Mouse (Mus musculus) brain, embryonic 18.5 days (tissue): ENCODE data around the gene Ggct.
A peak's percentile ranks its signal among the peaks of the same experiment; 100 is the strongest.
"Not testable (repeated sequence)": the region's sequence is repeated elsewhere in the genome, so short reads cannot be mapped to it uniquely, and the experiment has no call there.

Source experiments
- DNase-seq: peaks from one replicate; pipeline ENCODE4 v3.0.0-alpha.2; 2012; ENCODE audit warnings: low read depth, low spot score

Gene Ggct

GRCm38 (mm10) chr6:54996361-54996760 lies 3.6 kb upstream of the Ggct start:
- DNase-seq, result no peak

- no peak for DNase-seq
These were observed 609 bp downstream of the Ggct start for GRCm38 (mm10) chr6:54992141-54992540.

GRCm38 (mm10) chr6:54991189-54991588 lies 1.6 kb downstream of the Ggct start:
- DNase-seq, result no peak

GRCm38 (mm10) chr6:54988141-54988540 lies 4.6 kb downstream of the Ggct start:
- no peak for DNase-seq

- no peak for DNase-seq
These were observed 8.7 kb downstream of the Ggct start for GRCm38 (mm10) chr6:54984096-54984495.

GRCm38 (mm10) chr6:54983526-54984050 lies 9.2 kb downstream of the Ggct start:
- peak; percentile 43 for DNase-seq

GRCm38 (mm10) chr6:54979426-54979825 lies 13.3 kb downstream of the Ggct start:
- DNase-seq, result no peak

- DNase-seq, result no peak
These were observed 17.1 kb downstream of the Ggct start for GRCm38 (mm10) chr6:54975616-54976015.

- no peak for DNase-seq
These were observed 18.2 kb downstream of the Ggct start for GRCm38 (mm10) chr6:54974501-54974900.

- DNase-seq, result no peak
These were observed 19.9 kb downstream of the Ggct start for GRCm38 (mm10) chr6:54972929-54973211.

GRCm38 (mm10) chr6:54972111-54972928 lies 20.4 kb downstream of the Ggct start, which contains the start of gene Nod1:
Nod1 (minus strand) TSS chr6:54972612.
- DNase-seq, result no peak

- no peak for DNase-seq
These were observed 21.0 kb downstream of the Ggct start for GRCm38 (mm10) chr6:54971731-54972110.

GRCm38 (mm10) chr6:54970506-54970905 lies 22.2 kb downstream of the Ggct start:
- DNase-seq, result no peak

- DNase-seq, result no peak
These were observed 22.9 kb downstream of the Ggct start for GRCm38 (mm10) chr6:54969801-54970200.

- no peak for DNase-seq
These were observed 25.2 kb downstream of the Ggct start for GRCm38 (mm10) chr6:54967591-54967990.

- DNase-seq, result no peak
These were observed 27.5 kb downstream of the Ggct start for GRCm38 (mm10) chr6:54965234-54965633.

- no peak for DNase-seq
These were observed 28.0 kb downstream of the Ggct start for GRCm38 (mm10) chr6:54964755-54965154.

GRCm38 (mm10) chr6:54963599-54963998 lies 29.2 kb downstream of the Ggct start:
- DNase-seq, result no peak

- DNase-seq, result no peak
These were observed 35.1 kb downstream of the Ggct start for GRCm38 (mm10) chr6:54957655-54958054.

GRCm38 (mm10) chr6:54956425-54956824 lies 36.3 kb downstream of the Ggct start:
- no peak for DNase-seq

GRCm38 (mm10) chr6:54955949-54956348 lies 36.8 kb downstream of the Ggct start:
- DNase-seq, result no peak

- DNase-seq, result no peak
These were observed 37.9 kb downstream of the Ggct start for GRCm38 (mm10) chr6:54954659-54955414.

GRCm38 (mm10) chr6:54953399-54953798 lies 39.4 kb downstream of the Ggct start:
- DNase-seq, result not testable (repeated sequence)
